Mouse (Mus musculus) stomach, embryonic 14.5 days (tissue): ENCODE measurements around the gene L1td1. TPM values are rescaled to one million over a fixed set of nuclear protein-coding genes. Genes with fewer than 3 reads are reported as not detected.
"Not testable (repeated sequence)": the region's sequence is repeated elsewhere in the genome, so short reads cannot be mapped to it uniquely, and the experiment has no call there.

Experiments used
- ATAC-seq: fragments of 200-750 bp; cut with Nextera tagmentation; 2 replicates; pipeline ENCODE4 v1.8.0; 2017; ENCODE audit warnings: low read depth, moderate TSS enrichment; ENCODE audit not compliant: insufficient number of reproducible peaks, insufficient read depth, low FRiP score
- H3K27ac ChIP-seq: fragments of 300-500 bp; sonication (generic); 2 replicates; pipeline ENCODE4 v1.5.1; 2014; ENCODE audit warnings: mild to moderate bottlenecking, low read length, moderate library complexity, mixed read lengths
- H3K27me3 ChIP-seq: fragments of 300-500 bp; sonication (generic); 2 replicates; pipeline ENCODE4 v1.6.1; 2014; ENCODE audit warnings: low read length, control low read depth, mixed read lengths; ENCODE audit not compliant: control insufficient read depth, insufficient read depth
- H3K36me3 ChIP-seq: fragments of 300-500 bp; sonication (generic); 2 replicates; pipeline ENCODE4 v1.6.1; 2014; ENCODE audit warnings: mild to moderate bottlenecking, control low read depth, low read length, moderate library complexity, mixed read lengths; ENCODE audit not compliant: control insufficient read depth, insufficient read depth
- H3K4me1 ChIP-seq: fragments of 300-500 bp; sonication (generic); 2 replicates; pipeline ENCODE4 v1.6.1; 2014; ENCODE audit warnings: low read length, control low read depth, mixed read lengths; ENCODE audit not compliant: control insufficient read depth, insufficient read depth
- H3K4me2 ChIP-seq: fragments of 300-500 bp; sonication (generic); replicated peaks from 2 replicates; pipeline ENCODE4 v1.6.1; 2014; ENCODE audit warnings: low read depth, low read length, control low read depth
- H3K4me3 ChIP-seq: fragments of 300-500 bp; sonication (generic); 2 replicates; pipeline ENCODE4 v1.5.1; 2014; ENCODE audit warnings: low read depth, low read length, control low read depth
- H3K9ac ChIP-seq: fragments of 300-500 bp; sonication (generic); replicated peaks from 2 replicates; pipeline ENCODE4 v1.6.1; 2014; ENCODE audit warnings: low read depth, mild to moderate bottlenecking, control low read depth, low read length, moderate library complexity, mixed read lengths
- H3K9me3 ChIP-seq: fragments of 300-500 bp; sonication (generic); 2 replicates; pipeline ENCODE4 v1.6.1; 2016; ENCODE audit warnings: low read depth, low read length, control low read depth; ENCODE audit not compliant: control insufficient read depth
- WGBS: fragments of 180-500 bp; shearing (Covaris S2); extraction: QIAGEN DNeasy Blood & Tissue Kit; methylation state at CpG from one replicate; pipeline ENCODE4 v1.1.7; 2014; 5-methylcytosine and 5-hydroxymethylcytosine counted together
- polyA plus RNA-seq: library from polyadenylated mRNA; unstranded; fragments of >200 nt; fragmentation: Nextera tagmentation; extraction: Ambion mirVana; gene quantifications from 2 replicates; pipeline ENCODE4 v1.2.1, GENCODE M21; 2014

L1td1 gene
- polyA plus RNA-seq, 1 experiment from 2014 or later: 0.41 TPM

DNA sequence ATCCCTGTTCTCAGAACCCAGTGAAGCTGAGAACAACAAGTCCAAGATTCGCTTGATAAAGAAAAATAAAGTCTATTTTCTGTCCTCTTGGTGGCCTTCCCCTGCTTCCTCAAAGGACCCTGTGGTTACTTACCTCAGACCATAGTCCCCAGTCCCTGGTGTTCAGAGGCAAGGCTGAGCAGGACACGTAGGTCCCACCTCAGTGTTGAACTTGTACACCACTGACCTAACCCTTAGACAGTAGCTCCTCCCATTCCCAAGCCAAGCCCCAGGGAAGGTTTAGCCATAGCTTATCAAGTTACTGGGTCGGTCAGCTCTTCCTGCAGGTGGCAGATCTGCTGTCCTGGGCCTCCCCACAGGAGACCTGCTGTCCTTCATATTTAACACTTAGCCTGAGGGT, 27.6 kb upstream of the L1td1 start:
- Histone ChIP-seq H3K4me3 (no peak overlapping the region), H3K4me1 (peaks cover 4% of the 10 kb centered on the region; the same call in 1 of the 2 replicates), H3K9me3 (no peaks in the 10 kb centered on the region), H3K27me3 (no peaks in the 10 kb centered on the region), H3K36me3 (no peaks in the 10 kb centered on the region), H3K9ac (no peak overlapping the region), H3K4me2 (no peak overlapping the region), H3K27ac (no peak overlapping the region)
- WGBS: 59% methylated on average over 3 of the region's 3 CpGs
- no peak for ATAC-seq

DNA sequence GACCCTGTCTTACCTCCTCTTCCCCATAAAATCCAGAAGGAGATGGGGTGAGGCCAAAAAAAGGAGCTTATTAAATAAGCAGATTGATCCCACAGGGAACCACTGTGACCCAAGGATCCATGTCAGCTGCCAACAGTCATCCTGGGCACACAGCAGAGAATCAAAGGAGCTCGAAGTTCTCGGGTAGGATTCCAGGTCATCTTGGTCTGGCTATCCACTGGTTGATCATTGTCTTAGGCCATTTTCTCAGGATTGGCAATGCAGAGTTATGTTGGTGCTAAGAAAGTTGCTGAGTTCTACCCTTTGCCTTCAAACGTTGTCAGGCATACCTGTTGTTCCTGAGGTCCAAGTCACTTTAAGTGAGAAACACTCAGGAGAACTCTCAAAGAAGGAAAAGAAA, 26.4 kb upstream of the L1td1 start:
- WGBS: 91% methylated on average over 3 of the region's 3 CpGs
- no peak overlapping the region for H3K27ac ChIP-seq
- no peak for ATAC-seq
- H3K9me3 ChIP-seq: no peaks in the 10 kb centered on the region
- no peaks in the 10 kb centered on the region for H3K27me3 ChIP-seq
- H3K4me2 ChIP-seq: no peak overlapping the region
- H3K36me3 ChIP-seq: no peaks in the 10 kb centered on the region
- H3K9ac ChIP-seq: no peak overlapping the region
- H3K4me3 ChIP-seq: no peak overlapping the region
- peaks cover 4% of the 10 kb centered on the region; the same call in 1 of the 2 replicates for H3K4me1 ChIP-seq

DNA sequence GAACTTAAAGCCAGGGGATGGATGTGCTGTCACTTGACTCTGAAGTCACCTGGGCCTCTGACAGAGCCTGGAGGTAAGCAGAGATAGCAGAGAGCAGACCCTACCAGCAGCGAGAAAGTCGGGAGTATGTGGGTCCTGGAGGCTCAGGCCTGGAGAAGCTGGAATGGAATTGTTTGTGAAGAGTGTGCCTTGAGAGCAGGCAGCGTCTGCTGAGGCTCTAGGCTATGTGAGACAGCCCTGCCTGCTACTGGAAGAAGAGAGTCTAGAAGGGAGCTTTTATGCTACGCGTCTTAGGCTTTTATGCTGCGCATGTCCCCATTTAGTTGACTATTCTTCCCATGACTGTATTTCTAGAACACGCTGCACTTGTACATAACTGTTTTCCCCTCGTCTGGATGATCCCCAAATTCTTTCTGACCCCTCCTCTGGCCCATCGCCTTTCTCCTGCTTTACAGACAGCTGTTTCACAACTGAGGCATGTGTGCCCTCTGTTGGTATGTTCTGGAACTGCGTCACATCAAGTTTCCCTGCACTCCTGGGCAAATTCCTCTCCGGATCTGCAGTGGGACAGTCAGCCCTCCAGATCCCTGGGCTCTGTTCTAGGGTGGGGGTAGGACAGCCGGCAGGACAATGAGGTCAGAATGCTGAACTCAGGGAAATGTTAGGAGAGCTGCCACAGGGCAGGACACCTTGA, 24.2 kb upstream of the L1td1 start:
- Histone ChIP-seq H3K9ac (no peak overlapping the region), H3K4me3 (no peak overlapping the region), H3K36me3 (no peaks in the 10 kb centered on the region), H3K27me3 (no peaks in the 10 kb centered on the region), H3K27ac (no peak overlapping the region), H3K4me1 (peaks cover 4% of the 10 kb centered on the region; the same call in 1 of the 2 replicates), H3K9me3 (no peaks in the 10 kb centered on the region), H3K4me2 (0 out of 2 replicates have a peak overlapping the region, but pooled peaks have one; percentile 1)
- 22% methylated on average over 12 of the region's 12 CpGs for WGBS
- peak; percentile 30; the same call in 1 of the 2 replicates for ATAC-seq

GRCm38 (mm10) chr4:98710891-98711290, 15.6 kb upstream of the L1td1 start:
- H3K27ac ChIP-seq: no peak overlapping the region
- WGBS: 93% methylated on average over 8 of the region's 8 CpGs
- H3K4me2 ChIP-seq: no peak overlapping the region
- H3K36me3 ChIP-seq: no peaks in the 10 kb centered on the region
- H3K9ac ChIP-seq: no peak overlapping the region
- H3K4me1 ChIP-seq: no peaks in the 10 kb centered on the region
- H3K4me3 ChIP-seq: no peak overlapping the region
- no peak for ATAC-seq
- no peaks in the 10 kb centered on the region for H3K9me3 ChIP-seq
- H3K27me3 ChIP-seq: no peaks in the 10 kb centered on the region

GRCm38 (mm10) chr4:98717735-98718546, 8.6 kb upstream of the L1td1 start:
- no peak overlapping the region for H3K4me2 ChIP-seq
- H3K27ac ChIP-seq: no peak overlapping the region
- no peaks in the 10 kb centered on the region for H3K27me3 ChIP-seq
- no peaks in the 10 kb centered on the region for H3K36me3 ChIP-seq
- H3K4me3 ChIP-seq: no peak overlapping the region
- no peaks in the 10 kb centered on the region for H3K9me3 ChIP-seq
- H3K4me1 ChIP-seq: no peaks in the 10 kb centered on the region
- no peak overlapping the region for H3K9ac ChIP-seq
- 81% methylated on average over 17 of the region's 17 CpGs for WGBS
- no peak for ATAC-seq

- Histone ChIP-seq H3K4me2 (no peak overlapping the region), H3K9me3 (no peaks in the 10 kb centered on the region), H3K4me1 (no peaks in the 10 kb centered on the region), H3K4me3 (no peak overlapping the region), H3K27ac (no peak overlapping the region), H3K27me3 (no peaks in the 10 kb centered on the region), H3K9ac (no peak overlapping the region), H3K36me3 (no peaks in the 10 kb centered on the region)
- no peak for ATAC-seq
- 83% methylated on average over 10 of the region's 10 CpGs for WGBS
Measured at GRCm38 (mm10) chr4:98718547-98718917, 8.0 kb upstream of the L1td1 start.

GRCm38 (mm10) chr4:98722454-98722853, 4.1 kb upstream of the L1td1 start:
- no peak overlapping the region for H3K27ac ChIP-seq
- H3K9ac ChIP-seq: no peak overlapping the region
- no peaks in the 10 kb centered on the region for H3K9me3 ChIP-seq
- H3K27me3 ChIP-seq: no peaks in the 10 kb centered on the region
- H3K4me2 ChIP-seq: no peak overlapping the region
- H3K4me3 ChIP-seq: no peak overlapping the region
- H3K36me3 ChIP-seq: no peaks in the 10 kb centered on the region
- H3K4me1 ChIP-seq: peaks cover 4% of the 10 kb centered on the region; the same call in 1 of the 2 replicates
- 12% methylated on average over 8 of the region's 8 CpGs for WGBS
- ATAC-seq: no peak

GRCm38 (mm10) chr4:98724682-98725081, 1.9 kb upstream of the L1td1 start:
- H3K27me3 ChIP-seq, H3K4me3 ChIP-seq, ATAC-seq, H3K9me3 ChIP-seq, H3K4me1 ChIP-seq, H3K4me2 ChIP-seq, H3K9ac ChIP-seq, H3K27ac ChIP-seq, H3K36me3 ChIP-seq: not testable (repeated sequence)
- 91% methylated on average over 1 of the region's 1 CpGs for WGBS
